Mouse (Mus musculus): ENCODE results near the gene Tuft1.
"Not testable (repeated sequence)": the region's sequence is repeated elsewhere in the genome, so short reads cannot be mapped to it uniquely, and the experiment has no call there.

Tuft1 gene

GRCm38 (mm10) chr3:94658740-94659095 is at the start of gene Tuft1:
Gene Tuft1 (minus strand): TSS chr3:94658872.
- DNase-seq (ENCODE audit: low spot score in 2 of 2) = peak; percentile 19 to 47

GRCm38 (mm10) chr3:94703364-94703763 is 44.7 kb upstream of the Tuft1 start:
- DNase-seq (ENCODE audit: low spot score in 2 of 2) = not testable (repeated sequence)

- no peak for DNase-seq (ENCODE audit: low spot score in 2 of 2)
Measured at GRCm38 (mm10) chr3:94702856-94703255, 44.2 kb upstream of the Tuft1 start.

GRCm38 (mm10) chr3:94702163-94702810 is 43.6 kb upstream of the Tuft1 start:
- DNase-seq (ENCODE audit: low spot score in 2 of 2) = not testable (repeated sequence)

- not testable (repeated sequence) for DNase-seq (ENCODE audit: low spot score in 2 of 2)
Measured at GRCm38 (mm10) chr3:94696257-94696656, 37.6 kb upstream of the Tuft1 start.

- DNase-seq (ENCODE audit: low spot score in 2 of 2) = not testable (repeated sequence)
Measured at GRCm38 (mm10) chr3:94695591-94695990, 36.9 kb upstream of the Tuft1 start.

- not testable (repeated sequence) for DNase-seq (ENCODE audit: low spot score in 2 of 2)
Measured at GRCm38 (mm10) chr3:94693874-94694273, 35.2 kb upstream of the Tuft1 start.

- no peak for DNase-seq (ENCODE audit: low spot score in 2 of 2)
Measured at GRCm38 (mm10) chr3:94693329-94693825, 34.7 kb upstream of the Tuft1 start, which contains the start of gene Selenbp2. Gene Selenbp2 (plus strand): TSS chr3:94693556.

GRCm38 (mm10) chr3:94691694-94692093 is 33.0 kb upstream of the Tuft1 start:
- DNase-seq (ENCODE audit: low spot score in 2 of 2) = not testable (repeated sequence)

- DNase-seq (ENCODE audit: low spot score in 2 of 2) = no peak
Measured at GRCm38 (mm10) chr3:94690616-94691247, 32.1 kb upstream of the Tuft1 start.

GRCm38 (mm10) chr3:94690162-94690561 is 31.5 kb upstream of the Tuft1 start:
- not testable (repeated sequence) for DNase-seq (ENCODE audit: low spot score in 2 of 2)

GRCm38 (mm10) chr3:94689195-94689594 is 30.5 kb upstream of the Tuft1 start:
- DNase-seq (ENCODE audit: low spot score in 2 of 2) = not testable (repeated sequence)

- not testable (repeated sequence) for DNase-seq (ENCODE audit: low spot score in 2 of 2)
Measured at GRCm38 (mm10) chr3:94688698-94689097, 30.0 kb upstream of the Tuft1 start.

- DNase-seq (ENCODE audit: low spot score in 2 of 2) = not testable (repeated sequence)
Measured at GRCm38 (mm10) chr3:94685989-94686772, 27.5 kb upstream of the Tuft1 start.

- no peak for DNase-seq (ENCODE audit: low spot score in 2 of 2)
Measured at GRCm38 (mm10) chr3:94683646-94684045, 25.0 kb upstream of the Tuft1 start.

GRCm38 (mm10) chr3:94680783-94681182 is 22.1 kb upstream of the Tuft1 start:
- DNase-seq (ENCODE audit: low spot score in 2 of 2) = no peak

- not testable (repeated sequence) for DNase-seq (ENCODE audit: low spot score in 2 of 2)
Measured at GRCm38 (mm10) chr3:94680032-94680431, 21.4 kb upstream of the Tuft1 start.

GRCm38 (mm10) chr3:94679351-94679841 is 20.7 kb upstream of the Tuft1 start:
- no peak for DNase-seq (ENCODE audit: low spot score in 2 of 2)

GRCm38 (mm10) chr3:94675101-94675500 is 16.4 kb upstream of the Tuft1 start:
- not testable (repeated sequence) for DNase-seq (ENCODE audit: low spot score in 2 of 2)

- not testable (repeated sequence) for DNase-seq (ENCODE audit: low spot score in 2 of 2)
Measured at GRCm38 (mm10) chr3:94665896-94666295, 7.2 kb upstream of the Tuft1 start.

GRCm38 (mm10) chr3:94665060-94665802 is 6.6 kb upstream of the Tuft1 start:
- not testable (repeated sequence) for DNase-seq (ENCODE audit: low spot score in 2 of 2)

Measured in frontal cortex, postnatal 10 days (tissue).